Mouse (Mus musculus): ENCODE measurements around the gene Arl4a. TPM values are rescaled to one million over a fixed set of nuclear protein-coding genes. Genes with fewer than 3 reads are reported as not detected.

Arl4a gene
- 35.0 and 36.1 TPM in 2 replicates for polyA plus RNA-seq (2016; fragmentation: Nextera tagmentation; extraction: Ambion mirVana)

- Histone ChIP-seq H3K36me3 (replicated peaks) (0 out of 2 replicates have a peak, but pooled peaks cover 2% of the 10 kb centered on the region), H3K27me3 (ENCODE audit: poor library complexity, severe bottlenecking) (peaks cover 20% of the 10 kb centered on the region), H3K27ac (peak within 1 kb of the TSS; percentile 94), H3K4me3 (peak within 1 kb of the TSS; percentile 79), H3K9me3 (no peaks in the 10 kb centered on the region), H3K4me1 (peaks cover 12% of the 10 kb centered on the region)
- peak; percentile 89 for DNase-seq (ENCODE audit: extremely low spot score, low spot score)
- WGBS: 1% methylated on average over 68 of the region's 68 CpGs
Measured at GRCm38 (mm10) chr12:40037876-40038463, at the start of gene Arl4a. Gene Arl4a (minus strand): TSS chr12:40038025.

- Histone ChIP-seq H3K27ac (no peak overlapping the region), H3K4me1 (no peaks in the 10 kb centered on the region), H3K4me3 (no peak overlapping the region), H3K36me3 (replicated peaks) (no peaks in the 10 kb centered on the region), H3K27me3 (ENCODE audit: poor library complexity, severe bottlenecking) (no peaks in the 10 kb centered on the region), H3K9me3 (no peaks in the 10 kb centered on the region)
- DNase-seq (ENCODE audit: extremely low spot score, low spot score): no peak
- WGBS: 87% methylated on average over 5 of the region's 5 CpGs
Measured at GRCm38 (mm10) chr12:40085731-40086322, 48.0 kb upstream of the Arl4a start.

GRCm38 (mm10) chr12:40082453-40083238 is 44.8 kb upstream of the Arl4a start:
- H3K4me1 ChIP-seq: no peaks in the 10 kb centered on the region
- DNase-seq (ENCODE audit: extremely low spot score, low spot score): no peak
- whole genome bisulfite sequencing: 55% methylated on average over 5 of the region's 6 CpGs

GRCm38 (mm10) chr12:40082048-40082447 is 44.2 kb upstream of the Arl4a start:
- 80% methylated on average over 5 of the region's 5 CpGs for WGBS
- Histone ChIP-seq H3K9me3 (no peaks in the 10 kb centered on the region), H3K36me3 (replicated peaks) (no peaks in the 10 kb centered on the region), H3K27me3 (ENCODE audit: poor library complexity, severe bottlenecking) (no peaks in the 10 kb centered on the region), H3K4me3 (no peak overlapping the region), H3K4me1 (no peaks in the 10 kb centered on the region), H3K27ac (no peak overlapping the region)
- DNase-seq (ENCODE audit: extremely low spot score, low spot score): no peak

More at GRCm38 (mm10) chr12:40082453-40083238, 44.8 kb upstream of the Arl4a start:
- Histone ChIP-seq H3K4me3 (no peak overlapping the region), H3K27me3 (ENCODE audit: poor library complexity, severe bottlenecking) (no peaks in the 10 kb centered on the region), H3K9me3 (no peaks in the 10 kb centered on the region), H3K27ac (no peak overlapping the region), H3K36me3 (replicated peaks) (no peaks in the 10 kb centered on the region)

GRCm38 (mm10) chr12:40073660-40074059 is 35.8 kb upstream of the Arl4a start:
- H3K27ac ChIP-seq: no peak overlapping the region
- 80% methylated on average over 5 of the region's 5 CpGs for WGBS
- DNase-seq (ENCODE audit: extremely low spot score, low spot score): no peak
- no peak overlapping the region for H3K4me3 ChIP-seq
- no peaks in the 10 kb centered on the region for H3K4me1 ChIP-seq
- H3K9me3 ChIP-seq: no peaks in the 10 kb centered on the region
- H3K36me3 ChIP-seq (replicated peaks): no peaks in the 10 kb centered on the region
- no peaks in the 10 kb centered on the region for H3K27me3 ChIP-seq (ENCODE audit: poor library complexity, severe bottlenecking)

GRCm38 (mm10) chr12:40047024-40047423 is 9.2 kb upstream of the Arl4a start:
- Histone ChIP-seq H3K27ac (no peak overlapping the region), H3K27me3 (ENCODE audit: poor library complexity, severe bottlenecking) (no peaks in the 10 kb centered on the region), H3K36me3 (replicated peaks) (no peaks in the 10 kb centered on the region), H3K4me1 (no peaks in the 10 kb centered on the region), H3K4me3 (no peak overlapping the region), H3K9me3 (no peaks in the 10 kb centered on the region; the same call in 1 of the 2 replicates)
- no peak for DNase-seq (ENCODE audit: extremely low spot score, low spot score)
- 76% methylated on average over 1 of the region's 1 CpGs for WGBS

GRCm38 (mm10) chr12:40043816-40044585 is 6.2 kb upstream of the Arl4a start:
- no peak overlapping the region for H3K4me3 ChIP-seq
- WGBS: 84% methylated on average over 8 of the region's 8 CpGs
- H3K27me3 ChIP-seq (ENCODE audit: poor library complexity, severe bottlenecking): peaks cover 8% of the 10 kb centered on the region
- no peaks in the 10 kb centered on the region for H3K4me1 ChIP-seq
- H3K9me3 ChIP-seq: no peaks in the 10 kb centered on the region; the same call in 1 of the 2 replicates
- no peak for DNase-seq (ENCODE audit: extremely low spot score, low spot score)
- H3K36me3 ChIP-seq (replicated peaks): no peaks in the 10 kb centered on the region
- no peak overlapping the region for H3K27ac ChIP-seq

- DNase-seq (ENCODE audit: extremely low spot score, low spot score): no peak
- H3K4me1 ChIP-seq: peaks cover 12% of the 10 kb centered on the region
- H3K27ac ChIP-seq: no peak overlapping the region
- H3K27me3 ChIP-seq (ENCODE audit: poor library complexity, severe bottlenecking): peaks cover 20% of the 10 kb centered on the region
- no peaks in the 10 kb centered on the region; the same call in 1 of the 2 replicates for H3K9me3 ChIP-seq
- H3K36me3 ChIP-seq (replicated peaks): no peaks in the 10 kb centered on the region
- no peak overlapping the region for H3K4me3 ChIP-seq
Measured at GRCm38 (mm10) chr12:40040067-40040466, 2.2 kb upstream of the Arl4a start.

GRCm38 (mm10) chr12:40037226-40037813 is 505 bp downstream of the Arl4a start:
- under 1% methylated on average over 60 of the region's 60 CpGs for WGBS
- peak overlapping the region; percentile 79 for H3K4me3 ChIP-seq
- peaks cover 20% of the 10 kb centered on the region for H3K27me3 ChIP-seq (ENCODE audit: poor library complexity, severe bottlenecking)
- no peaks in the 10 kb centered on the region for H3K9me3 ChIP-seq
- 0 out of 2 replicates have a peak, but pooled peaks cover 2% of the 10 kb centered on the region for H3K36me3 ChIP-seq (replicated peaks)
- H3K27ac ChIP-seq: peak overlapping the region; percentile 94
- H3K4me1 ChIP-seq: peaks cover 12% of the 10 kb centered on the region
- peak; percentile 98 for DNase-seq (ENCODE audit: extremely low spot score, low spot score)

- H3K4me3 ChIP-seq: peak overlapping the region; percentile 79
- H3K27me3 ChIP-seq (ENCODE audit: poor library complexity, severe bottlenecking): peaks cover 20% of the 10 kb centered on the region
- H3K27ac ChIP-seq: peak overlapping the region; percentile 94
- H3K4me1 ChIP-seq: peaks cover 12% of the 10 kb centered on the region
- no peaks in the 10 kb centered on the region for H3K9me3 ChIP-seq
- peak; percentile 28 for DNase-seq (ENCODE audit: extremely low spot score, low spot score)
- 0 out of 2 replicates have a peak, but pooled peaks cover 2% of the 10 kb centered on the region for H3K36me3 ChIP-seq (replicated peaks)
- WGBS: 6% methylated on average over 11 of the region's 11 CpGs
Measured at GRCm38 (mm10) chr12:40036666-40037065, 1.2 kb downstream of the Arl4a start.

- DNase-seq (ENCODE audit: extremely low spot score, low spot score): no peak
- Histone ChIP-seq H3K27ac (no peak overlapping the region), H3K4me1 (peaks cover 12% of the 10 kb centered on the region), H3K27me3 (ENCODE audit: poor library complexity, severe bottlenecking) (peaks cover 20% of the 10 kb centered on the region), H3K36me3 (replicated peaks) (peaks cover 2% of the 10 kb centered on the region; the same call in 1 of the 2 replicates), H3K4me3 (peak overlapping the region; percentile 79; the same call in 1 of the 2 replicates), H3K9me3 (no peaks in the 10 kb centered on the region)
- 89% methylated on average over 4 of the region's 4 CpGs for WGBS
Measured at GRCm38 (mm10) chr12:40035506-40035905, 2.3 kb downstream of the Arl4a start.

GRCm38 (mm10) chr12:40029201-40029600 is 8.6 kb downstream of the Arl4a start:
- H3K4me1 ChIP-seq: no peaks in the 10 kb centered on the region
- H3K4me3 ChIP-seq: no peak overlapping the region
- DNase-seq (ENCODE audit: extremely low spot score, low spot score): no peak
- H3K27ac ChIP-seq: no peak overlapping the region
- H3K27me3 ChIP-seq (ENCODE audit: poor library complexity, severe bottlenecking): no peaks in the 10 kb centered on the region
- peaks cover 2% of the 10 kb centered on the region; the same call in 1 of the 2 replicates for H3K36me3 ChIP-seq (replicated peaks)
- 83% methylated on average over 4 of the region's 4 CpGs for WGBS
- no peaks in the 10 kb centered on the region for H3K9me3 ChIP-seq

Measured in forebrain, embryonic 10.5 days (tissue).